Mouse (Mus musculus) gastrocnemius, postnatal 4 days (tissue): ENCODE measurements at regions not wholly inside any gene's neighbourhood (a gene's known extent, or its start where the extent isn't known, plus 50 kb on each side); places are given as distances from the start of the nearest gene placed in this dataset.

Experiments
- DNase-seq, 2 experiments: peaks; one replicate each; pipeline ENCODE4 v3.0.0; 2021 to 2022; ENCODE audit warnings: low spot score in 2 of 2, mixed read lengths in 2 of 2

- DNase-seq = no peak
Measured at GRCm38 (mm10) chr5:111943337-111944162, 209.8 kb downstream of the Gm26897 start.

- no peak for DNase-seq
Measured at GRCm38 (mm10) chr5:111944273-111944971, 210.7 kb downstream of the Gm26897 start.

GRCm38 (mm10) chr5:111944972-111945285 lies 211.2 kb downstream of the Gm26897 start:
- no peak for DNase-seq

- no peak for DNase-seq
Measured at GRCm38 (mm10) chr5:111946281-111946680, 212.6 kb downstream of the Gm26897 start.

GRCm38 (mm10) chr5:111957698-111958097 lies 224.0 kb downstream of the Gm26897 start:
- DNase-seq = no peak

- peak in 1 of 2 experiments; percentile 60 for DNase-seq
Measured at GRCm38 (mm10) chr5:111958226-111958625, 224.5 kb downstream of the Gm26897 start.

- no peak for DNase-seq
Measured at GRCm38 (mm10) chr5:111965311-111965710, 231.6 kb downstream of the Gm26897 start.

GRCm38 (mm10) chr5:111968121-111968520 lies 234.4 kb downstream of the Gm26897 start:
- DNase-seq = no peak

- no peak for DNase-seq
Measured at GRCm38 (mm10) chr5:111968701-111969100, 235.0 kb downstream of the Gm26897 start.

GRCm38 (mm10) chr5:111971193-111971592 lies 237.5 kb downstream of the Gm26897 start:
- no peak for DNase-seq

GRCm38 (mm10) chr5:111971952-111972351 lies 238.2 kb downstream of the Gm26897 start:
- no peak for DNase-seq

GRCm38 (mm10) chr5:111975686-111976085 lies 242.0 kb downstream of the Gm26897 start:
- no peak for DNase-seq

- DNase-seq = no peak
Measured at GRCm38 (mm10) chr5:111979601-111980000, 245.9 kb downstream of the Gm26897 start.

- DNase-seq = no peak
Measured at GRCm38 (mm10) chr5:111982106-111982505, 248.4 kb downstream of the Gm26897 start.

- DNase-seq = no peak
Measured at GRCm38 (mm10) chr5:111985997-111986396, 252.3 kb downstream of the Gm26897 start.

GRCm38 (mm10) chr5:111987036-111987435 lies 253.3 kb downstream of the Gm26897 start:
- DNase-seq = no peak

- DNase-seq = no peak
Measured at GRCm38 (mm10) chr5:111991805-111992204, 258.1 kb downstream of the Gm26897 start.

- no peak for DNase-seq
Measured at GRCm38 (mm10) chr5:111993221-111993620, 259.1 kb downstream of the Cryba4 start.

GRCm38 (mm10) chr5:111993930-111994329 lies 258.4 kb downstream of the Cryba4 start:
- DNase-seq = no peak

GRCm38 (mm10) chr5:111996806-111997205 lies 255.5 kb downstream of the Cryba4 start:
- DNase-seq = no peak

GRCm38 (mm10) chr5:112001742-112002701 lies 250.3 kb downstream of the Cryba4 start:
- DNase-seq = no peak
